Mouse (Mus musculus) lung, adult 2 months (tissue): Measurements from ENCODE around the gene Cluh.

Experiments used
- CTCF ChIP-seq: fragments of 200-500 bp; IDR thresholded peaks from 2 replicates; pipeline ENCODE4 v1.5.1; 2011; ENCODE audit warnings: mild to moderate bottlenecking, low read length, control low read depth; ENCODE audit not compliant: insufficient read depth
- POLR2A ChIP-seq: fragments of 200-500 bp; IDR thresholded peaks from 2 replicates; pipeline ENCODE4 v1.6.1; 2011; ENCODE audit warnings: low read depth, mild to moderate bottlenecking, control low read depth, low read length, borderline replicate concordance; ENCODE audit errors: extremely low read depth

- no peak for TF ChIP-seq CTCF
- TF ChIP-seq POLR2A, result no peak
Measured at GRCm38 (mm10) chr11:74661641-74662040, 12.3 kb downstream of the Cluh start.
